Mouse (Mus musculus) C2C12 (cell line): ENCODE results near the gene Map10. TPM values are rescaled to one million over a fixed set of nuclear protein-coding genes. Genes with fewer than 3 reads are reported as not detected.

Experiments
- H3K27me3 ChIP-seq: one replicate; pipeline ENCODE4 v1.6.1; 2011; ENCODE audit not compliant: control insufficient read depth, insufficient read depth, insufficient read length
- H3K36me3 ChIP-seq: one replicate; pipeline ENCODE4 v1.6.1; 2011; ENCODE audit not compliant: control insufficient read depth, insufficient read depth
- H3K4me3 ChIP-seq: one replicate; pipeline ENCODE4 v1.5.1; 2011; ENCODE audit warnings: mild to moderate bottlenecking, control low read depth; ENCODE audit not compliant: poor library complexity, insufficient read depth, severe bottlenecking
- H3K79me2 ChIP-seq: one replicate; pipeline ENCODE4 v1.6.1; 2011; ENCODE audit not compliant: control insufficient read depth, insufficient read depth
- H3K79me3 ChIP-seq: one replicate; pipeline ENCODE4 v1.6.1; 2011; ENCODE audit warnings: low read depth, control low read depth
- H3ac ChIP-seq: one replicate; pipeline ENCODE3; 2011; ENCODE audit warnings: low read depth; ENCODE audit not compliant: control insufficient read depth, insufficient read length
- CEBPB ChIP-seq: IDR thresholded peaks from one replicate; pipeline ENCODE4 v1.6.1; 2011; ENCODE audit warnings: low read depth, mild to moderate bottlenecking, control low read depth, moderate library complexity
- CTCF ChIP-seq: IDR thresholded peaks from one replicate; pipeline ENCODE4 v1.5.1; 2011; ENCODE audit not compliant: control insufficient read depth, insufficient read depth, insufficient read length
- FOSL1 ChIP-seq: IDR thresholded peaks from one replicate; pipeline ENCODE4 v1.8.0; 2011; ENCODE audit warnings: mild to moderate bottlenecking, low read length; ENCODE audit not compliant: poor library complexity, insufficient read depth, severe bottlenecking
- MAX ChIP-seq: IDR thresholded peaks from one replicate; pipeline ENCODE4 v1.6.1; 2011; ENCODE audit warnings: mild to moderate bottlenecking, control low read depth
- MYOD1 ChIP-seq: IDR thresholded peaks from one replicate; pipeline ENCODE4 v1.6.1; 2011; ENCODE audit warnings: low read depth; ENCODE audit not compliant: control insufficient read depth, insufficient read length
- MYOG ChIP-seq: IDR thresholded peaks from one replicate; pipeline ENCODE4 v1.6.1; 2011; ENCODE audit not compliant: control insufficient read depth, insufficient read length; ENCODE audit errors: extremely low read depth
- USF1 ChIP-seq: IDR thresholded peaks from one replicate; pipeline ENCODE4 v1.6.1; 2011; ENCODE audit warnings: low read depth, mild to moderate bottlenecking, control low read depth, moderate library complexity
- polyA plus RNA-seq: library from polyadenylated mRNA; unstranded; fragments of >200 nt; fragmentation: generic; extraction: Trizol; gene quantifications from one replicate; pipeline ENCODE4 v1.2.1, GENCODE M21; 2012; ENCODE audit warnings: missing spikeins

Map10 gene
- polyA plus RNA-seq, 1 experiment = not detected

GRCm38 (mm10) chr8:125680851-125681408 lies 11.3 kb downstream of the Map10 start:
- TF ChIP-seq CEBPB = no peak
- no peak for TF ChIP-seq MYOG
- TF ChIP-seq USF1 = no peak
- H3K4me3 ChIP-seq = no peak overlapping the region
- no peaks in the 10 kb centered on the region for H3K79me2 ChIP-seq
- peaks cover 3% of the 10 kb centered on the region for H3K27me3 ChIP-seq
- no peaks in the 10 kb centered on the region for H3K36me3 ChIP-seq
- H3ac ChIP-seq = no peak overlapping the region
- H3K79me3 ChIP-seq = no peaks in the 10 kb centered on the region

DNA sequence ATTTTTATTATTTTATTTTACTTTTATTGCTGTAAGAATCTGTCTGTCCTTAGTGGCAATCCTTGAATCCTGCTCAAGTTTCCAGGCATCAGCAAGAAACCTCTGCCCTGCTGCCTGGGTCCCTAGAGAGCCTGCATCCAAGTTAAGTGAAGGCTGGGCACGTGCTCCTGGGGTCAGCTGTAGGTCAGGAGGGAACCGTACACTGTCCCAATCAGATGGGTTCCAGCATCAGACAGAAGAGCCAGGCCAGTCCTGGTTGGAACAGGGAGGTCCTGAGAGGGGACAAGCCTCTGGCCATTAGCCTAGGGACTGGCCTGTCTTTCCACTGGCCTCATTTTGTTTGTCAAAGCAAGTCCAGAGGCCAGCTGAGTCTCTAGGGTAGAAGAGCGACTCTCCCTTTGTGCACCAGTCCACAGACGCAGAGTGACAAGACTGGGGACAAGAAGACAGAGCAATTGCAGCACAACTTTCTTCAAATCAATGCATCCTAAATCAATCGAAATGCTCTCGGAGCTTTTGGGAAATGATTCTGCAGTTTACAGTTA lies 15.7 kb downstream of the Map10 start:
- H3K36me3 ChIP-seq = no peaks in the 10 kb centered on the region
- H3ac ChIP-seq = no peak overlapping the region

DNA sequence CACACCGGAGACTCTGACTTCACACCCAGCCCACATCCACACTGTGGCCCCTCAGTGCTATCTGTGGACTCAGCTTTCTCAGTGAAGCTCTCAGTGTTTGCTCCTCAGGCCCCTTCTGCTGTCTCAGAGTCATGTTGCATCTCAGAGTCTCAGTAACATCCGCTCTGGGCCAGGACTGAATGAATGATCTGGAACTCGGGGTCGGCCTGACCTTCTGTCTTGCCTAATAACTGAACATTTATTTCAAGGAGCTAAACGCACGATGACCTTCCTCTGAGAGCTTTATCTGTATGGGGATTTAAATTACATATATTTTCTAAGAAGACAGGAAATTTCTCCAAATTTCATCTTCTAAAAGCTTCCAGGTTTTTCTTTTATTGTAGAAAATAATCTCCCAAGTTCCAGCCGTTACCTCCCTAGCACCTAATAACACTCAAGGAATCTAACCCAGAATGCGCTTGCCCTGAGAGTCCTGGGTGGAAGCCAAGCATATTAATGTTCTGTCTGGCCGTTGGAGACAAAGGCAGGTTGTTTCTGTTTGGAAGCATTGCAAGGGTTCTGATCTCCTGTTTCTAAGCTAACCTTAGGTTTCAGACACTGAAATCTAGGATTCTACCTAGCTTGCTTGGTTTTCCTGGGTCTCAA lies 16.7 kb downstream of the Map10 start:
- H3ac ChIP-seq = no peak overlapping the region
- no peak overlapping the region for H3K4me3 ChIP-seq

More for the DNA sequence above, 15.7 kb downstream of the Map10 start:
- peaks cover 19% of the 10 kb centered on the region for H3K27me3 ChIP-seq
- no peak for TF ChIP-seq FOSL1
- no peak for TF ChIP-seq CTCF
- no peak for TF ChIP-seq MYOG
- no peak for TF ChIP-seq MAX
- no peak for TF ChIP-seq USF1
- TF ChIP-seq CEBPB = no peak
- TF ChIP-seq MYOD1 = no peak
- no peak overlapping the region for H3K4me3 ChIP-seq
- no peaks in the 10 kb centered on the region for H3K79me3 ChIP-seq
- H3K79me2 ChIP-seq = no peaks in the 10 kb centered on the region

GRCm38 (mm10) chr8:125690166-125690915 lies 20.7 kb downstream of the Map10 start:
- Histone ChIP-seq H3ac (no peak overlapping the region), H3K4me3 (no peak overlapping the region), H3K79me2 (no peaks in the 10 kb centered on the region), H3K36me3 (no peaks in the 10 kb centered on the region), H3K79me3 (no peaks in the 10 kb centered on the region), H3K27me3 (peaks cover 16% of the 10 kb centered on the region)
- TF ChIP-seq CEBPB = no peak
- no peak for TF ChIP-seq CTCF

More for the DNA sequence above, 16.7 kb downstream of the Map10 start:
- H3K79me2 ChIP-seq = no peaks in the 10 kb centered on the region
- H3K79me3 ChIP-seq = no peaks in the 10 kb centered on the region
- H3K36me3 ChIP-seq = no peaks in the 10 kb centered on the region
- peaks cover 19% of the 10 kb centered on the region for H3K27me3 ChIP-seq
- TF ChIP-seq MAX (no peak), USF1 (no peak), MYOG (no peak), FOSL1 (no peak), CTCF (no peak), MYOD1 (no peak), CEBPB (no peak)

DNA sequence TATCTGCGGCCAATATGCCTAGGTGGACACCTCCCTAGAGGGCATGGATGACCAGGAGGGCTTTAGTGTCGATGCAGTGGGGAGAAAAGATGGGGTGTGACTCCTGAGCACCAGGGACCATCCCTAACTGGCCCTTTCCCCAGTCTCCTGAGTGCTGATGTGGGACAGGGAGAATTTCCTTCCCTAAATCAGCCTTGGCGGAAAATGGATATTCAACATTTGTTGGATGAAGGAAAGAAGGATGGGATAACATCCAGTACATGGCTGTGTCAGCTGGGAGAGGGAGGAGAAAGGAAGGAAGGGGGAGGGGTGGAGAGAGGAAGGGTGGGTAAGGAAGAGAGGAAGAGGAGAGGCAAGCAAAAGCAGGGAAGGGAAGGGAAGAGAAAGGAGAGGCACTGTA lies 21.3 kb downstream of the Map10 start:
- no peaks in the 10 kb centered on the region for H3K36me3 ChIP-seq
- no peaks in the 10 kb centered on the region for H3K79me3 ChIP-seq
- no peak overlapping the region for H3ac ChIP-seq
- no peak for TF ChIP-seq MAX
- TF ChIP-seq MYOD1 = no peak
- no peak for TF ChIP-seq FOSL1
- TF ChIP-seq MYOG = no peak
- TF ChIP-seq USF1 = no peak
- no peak for TF ChIP-seq CTCF
- TF ChIP-seq CEBPB = no peak
- no peak overlapping the region for H3K4me3 ChIP-seq
- peaks cover 16% of the 10 kb centered on the region for H3K27me3 ChIP-seq
- no peaks in the 10 kb centered on the region for H3K79me2 ChIP-seq

DNA sequence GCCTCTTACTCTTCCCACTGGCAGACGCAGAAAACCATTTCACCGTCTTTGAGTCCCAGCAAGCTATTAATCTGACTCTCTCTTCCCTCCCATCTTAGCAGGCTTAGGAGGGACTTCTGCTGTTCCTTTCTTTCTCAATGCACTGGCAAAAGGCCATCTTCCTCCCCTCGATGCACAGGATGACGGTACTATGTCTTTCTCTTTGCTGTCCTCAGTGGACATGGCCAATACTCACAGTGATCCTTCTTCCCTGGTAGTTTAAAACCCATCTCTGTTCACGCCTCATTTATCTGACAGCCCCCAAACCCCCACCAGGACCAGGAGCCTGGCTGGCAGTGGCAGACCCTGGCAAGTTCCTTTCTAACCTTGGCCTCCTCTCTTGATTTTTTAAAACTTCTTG lies 22.8 kb downstream of the Map10 start:
- H3K79me2 ChIP-seq = no peaks in the 10 kb centered on the region
- H3K4me3 ChIP-seq = no peak overlapping the region
- no peaks in the 10 kb centered on the region for H3K36me3 ChIP-seq
- TF ChIP-seq MYOD1 (no peak), MYOG (no peak), USF1 (no peak), MAX (no peak), CEBPB (no peak), CTCF (no peak), FOSL1 (no peak)
- H3K79me3 ChIP-seq = no peaks in the 10 kb centered on the region
- H3K27me3 ChIP-seq = peaks cover 16% of the 10 kb centered on the region
- no peak overlapping the region for H3ac ChIP-seq
